In genomic region chr19:9989171-9989883, GRCm38 (mm10) we compare ENCODE assay signal across 9 mouse cellular contexts. TPM values are rescaled to one million over a fixed set of nuclear protein-coding genes. Genes with fewer than 3 reads are reported as not detected.
A peak's percentile ranks its signal among the peaks of the same experiment; 100 is the strongest.
DNase-seq lines count a peak whose midpoint lies in the region; ATAC-seq and TF ChIP-seq lines count a peak whose summit lies in the region.
"Had no signal": no experiment of that assay in that cellular context is flagged by ENCODE, and none has a peak within 500 bp of the region (broad histone marks: within the 10 kb centered on the region; RNA-seq: fewer than 3 reads in every experiment).

No protein-coding gene starts in this region.

- ATAC-seq in hindbrain, embryonic 14.5 days (ENCODE audit: low FRiP score): no peak
- no peak for ATAC-seq in hindbrain, embryonic 12.5 days (ENCODE audit: low FRiP score)
- no peak for ATAC-seq in liver, postnatal 0 days
- ATAC-seq in intestine, embryonic 16.5 days: no peak

- peaks cover 23% of the 10 kb centered on the region for H3K36me3 ChIP-seq in hindbrain, embryonic 14.5 days (replicated peaks; ENCODE audit: control insufficient read depth, insufficient read depth)
- peaks cover 20% of the 10 kb centered on the region for H3K36me3 ChIP-seq in hindbrain, embryonic 12.5 days
- peaks cover 22% of the 10 kb centered on the region for H3K36me3 ChIP-seq in liver, postnatal 0 days (replicated peaks; ENCODE audit: insufficient read depth, low read length)
- H3K36me3 ChIP-seq in intestine, embryonic 16.5 days (ENCODE audit: control insufficient read depth, insufficient read depth, low read length): peaks cover 12% of the 10 kb centered on the region

- no peak overlapping the region for H3K4me2 ChIP-seq in hindbrain, embryonic 14.5 days (replicated peaks)
- H3K4me2 ChIP-seq in hindbrain, embryonic 12.5 days (replicated peaks): no peak overlapping the region
- peak overlapping the region; percentile 42 for H3K4me2 ChIP-seq in liver, postnatal 0 days (ENCODE audit: low read depth, low read length)
- no peak overlapping the region for H3K4me2 ChIP-seq in intestine, embryonic 16.5 days (ENCODE audit: low read depth, low read length)
- H3K4me2 ChIP-seq: embryonic facial prominence, embryonic 12.5 days had no signal

- H3K9ac ChIP-seq in hindbrain, embryonic 14.5 days: no peak overlapping the region
- H3K9ac ChIP-seq in hindbrain, embryonic 12.5 days: no peak overlapping the region
- H3K9ac ChIP-seq in liver, postnatal 0 days (replicated peaks): no peak overlapping the region
- no peak overlapping the region for H3K9ac ChIP-seq in intestine, embryonic 16.5 days (ENCODE audit: low read depth, low read length)
- H3K9ac ChIP-seq: embryonic facial prominence, embryonic 12.5 days had no signal

- no peaks in the 10 kb centered on the region for H3K9me3 ChIP-seq in hindbrain, embryonic 14.5 days (ENCODE audit: control insufficient read depth, low read length)
- no peaks in the 10 kb centered on the region for H3K9me3 ChIP-seq in hindbrain, embryonic 12.5 days (replicated peaks)
- H3K9me3 ChIP-seq in liver, postnatal 0 days (ENCODE audit: low read length): no peaks in the 10 kb centered on the region
- no peaks in the 10 kb centered on the region for H3K9me3 ChIP-seq in intestine, embryonic 16.5 days (ENCODE audit: control insufficient read depth, low read length)
- H3K9me3 ChIP-seq: embryonic facial prominence, embryonic 12.5 days had no signal

- peaks cover 6% of the 10 kb centered on the region for H3K4me1 ChIP-seq in hindbrain, embryonic 14.5 days (replicated peaks; ENCODE audit: control insufficient read depth, insufficient read depth, low read length)
- peaks cover 6% of the 10 kb centered on the region for H3K4me1 ChIP-seq in hindbrain, embryonic 12.5 days
- peaks cover 19% of the 10 kb centered on the region for H3K4me1 ChIP-seq in liver, postnatal 0 days (ENCODE audit: insufficient read depth)
- peaks cover 12% of the 10 kb centered on the region for H3K4me1 ChIP-seq in intestine, embryonic 16.5 days (ENCODE audit: control insufficient read depth, insufficient read depth, low read length)

- H3K27ac ChIP-seq in hindbrain, embryonic 14.5 days: no peak overlapping the region
- no peak overlapping the region for H3K27ac ChIP-seq in hindbrain, embryonic 12.5 days
- 0 out of 2 replicates have a peak overlapping the region, but pooled peaks have one; percentile 1 for H3K27ac ChIP-seq in liver, postnatal 0 days (ENCODE audit: low read depth)
- H3K27ac ChIP-seq in intestine, embryonic 16.5 days (ENCODE audit: low read length): no peak overlapping the region
- H3K27ac ChIP-seq: embryonic facial prominence, embryonic 12.5 days had no signal

- H3K27me3 ChIP-seq in hindbrain, embryonic 14.5 days (ENCODE audit: control insufficient read depth, insufficient read depth, low read length): no peaks in the 10 kb centered on the region
- no peaks in the 10 kb centered on the region; the same call in 1 of the 2 replicates for H3K27me3 ChIP-seq in hindbrain, embryonic 12.5 days
- no peaks in the 10 kb centered on the region for H3K27me3 ChIP-seq in liver, postnatal 0 days (ENCODE audit: insufficient read depth, low read length)
- no peaks in the 10 kb centered on the region for H3K27me3 ChIP-seq in intestine, embryonic 16.5 days (replicated peaks; ENCODE audit: control insufficient read depth, insufficient read depth, low read length)
- H3K27me3 ChIP-seq: embryonic facial prominence, embryonic 12.5 days had no signal

- no peak for TF ChIP-seq EP300 in liver, postnatal 0 days (IDR thresholded peaks at IDR 0.05; ENCODE audit: low read depth)

- H3K4me3 ChIP-seq in hindbrain, embryonic 14.5 days (replicated peaks; ENCODE audit: low read length): no peak overlapping the region
- H3K4me3 ChIP-seq in hindbrain, embryonic 12.5 days: no peak overlapping the region
- no peak overlapping the region for H3K4me3 ChIP-seq in liver, postnatal 0 days (ENCODE audit: low read depth, low read length)
- H3K4me3 ChIP-seq in intestine, embryonic 16.5 days (ENCODE audit: low read length): no peak overlapping the region
- H3K4me3 ChIP-seq: embryonic facial prominence, embryonic 12.5 days had no signal

- peak; percentile 31 for DNase-seq in hindbrain, embryonic 14.5 days (ENCODE audit: low spot score)
- peak; percentile 67 for DNase-seq in CD4-positive, CD25-positive, alpha-beta regulatory T cell, adult 2 months (ENCODE audit: low read depth, low spot score)
- DNase-seq in T-cell, adult 2 months (ENCODE audit: low spot score): peak; percentile 32
- peak; percentile 45 for DNase-seq in liver, postnatal 0 days
- DNase-seq in testis, postnatal 14 days (ENCODE audit: low spot score): no peak
- no peak for DNase-seq in gastrocnemius, postnatal 25 days

- WGBS in hindbrain, embryonic 14.5 days: 70% methylated on average over 17 of the region's 17 CpGs
- 72% methylated on average over 17 of the region's 17 CpGs for WGBS in hindbrain, embryonic 12.5 days
- 56% methylated on average over 17 of the region's 17 CpGs for WGBS in liver, postnatal 0 days (ENCODE audit: insufficient replicate concordance)
- 68% methylated on average over 17 of the region's 17 CpGs for WGBS in intestine, embryonic 16.5 days

- TF ChIP-seq CTCF in liver, postnatal 0 days (IDR thresholded peaks at IDR 0.05; ENCODE audit: low read depth): peak; percentile 92

RNA-seq across cellular contexts. Expression of gene Fth1, which starts 8.9 kb away (rescaled TPM):
- polyA plus RNA-seq in hindbrain, embryonic 14.5 days (2014; fragmentation: Nextera tagmentation; extraction: Ambion mirVana): 1,735 and 1,844 TPM in 2 replicates
- 1,445 and 1,581 TPM in 2 replicates for polyA plus RNA-seq in hindbrain, embryonic 12.5 days (2016; fragmentation: Nextera tagmentation; extraction: Ambion mirVana)
- 4,793 and 5,083 TPM in 2 replicates for polyA plus RNA-seq in liver, postnatal 0 days (2015; fragmentation: Nextera tagmentation; extraction: Ambion mirVana)
- polyA plus RNA-seq in intestine, embryonic 16.5 days (2015; fragmentation: Nextera tagmentation; extraction: Ambion mirVana): 2,278 and 2,351 TPM in 2 replicates
- 1,000 to 10,000 TPM; 1,951 to 1,957 TPM for total RNA-seq in gastrocnemius, postnatal 25 days (2021)

RNA-seq across cellular contexts. Expression of gene Best1, which starts 12.1 kb away (rescaled TPM):
- polyA plus RNA-seq in hindbrain, embryonic 14.5 days (2014; fragmentation: Nextera tagmentation; extraction: Ambion mirVana): 2.3 and 2.6 TPM in 2 replicates
- 0.94 and 1.1 TPM in 2 replicates for polyA plus RNA-seq in hindbrain, embryonic 12.5 days (2016; fragmentation: Nextera tagmentation; extraction: Ambion mirVana)
- 0.08 and 0.13 TPM in 2 replicates for polyA plus RNA-seq in liver, postnatal 0 days (2015; fragmentation: Nextera tagmentation; extraction: Ambion mirVana)
- polyA plus RNA-seq in intestine, embryonic 16.5 days (2015; fragmentation: Nextera tagmentation; extraction: Ambion mirVana): 0.42 and 0.72 TPM in 2 replicates
- under 1 TPM; 0.21 to 0.26 TPM for total RNA-seq in gastrocnemius, postnatal 25 days (2021)

RNA-seq across cellular contexts. Expression of gene Rab3il1, which starts 12.1 kb away (rescaled TPM):
- polyA plus RNA-seq in hindbrain, embryonic 14.5 days (2014; fragmentation: Nextera tagmentation; extraction: Ambion mirVana): 19.3 and 23.8 TPM in 2 replicates
- polyA plus RNA-seq in hindbrain, embryonic 12.5 days (2016; fragmentation: Nextera tagmentation; extraction: Ambion mirVana): 35.4 and 40.0 TPM in 2 replicates
- 74.9 and 80.9 TPM in 2 replicates for polyA plus RNA-seq in liver, postnatal 0 days (2015; fragmentation: Nextera tagmentation; extraction: Ambion mirVana)
- 45.7 and 48.8 TPM in 2 replicates for polyA plus RNA-seq in intestine, embryonic 16.5 days (2015; fragmentation: Nextera tagmentation; extraction: Ambion mirVana)
- total RNA-seq in gastrocnemius, postnatal 25 days (2021): 1 to 10 TPM; 6.0 to 6.5 TPM

RNA-seq across cellular contexts. Expression of gene Fads3, which starts 52.0 kb away (rescaled TPM):
- 24.7 and 25.7 TPM in 2 replicates for polyA plus RNA-seq in hindbrain, embryonic 14.5 days (2014; fragmentation: Nextera tagmentation; extraction: Ambion mirVana)
- polyA plus RNA-seq in hindbrain, embryonic 12.5 days (2016; fragmentation: Nextera tagmentation; extraction: Ambion mirVana): 13.1 and 16.6 TPM in 2 replicates
- 1.7 and 2.0 TPM in 2 replicates for polyA plus RNA-seq in liver, postnatal 0 days (2015; fragmentation: Nextera tagmentation; extraction: Ambion mirVana)
- 12.4 and 13.0 TPM in 2 replicates for polyA plus RNA-seq in intestine, embryonic 16.5 days (2015; fragmentation: Nextera tagmentation; extraction: Ambion mirVana)
- total RNA-seq in gastrocnemius, postnatal 25 days (2021): 1 to 10 TPM; 3.1 to 7.2 TPM

Comparison
In these comparisons a context has a peak if more than half of its experiments do, and no peak if none do; other contexts are left out.
1. DNase-seq: peak in hindbrain, embryonic 14.5 days (single experiment), CD4-positive, CD25-positive, alpha-beta regulatory T cell, adult 2 months (single experiment), T-cell, adult 2 months (single experiment) and liver, postnatal 0 days (single experiment); none in testis, postnatal 14 days (single experiment) and gastrocnemius, postnatal 25 days (single experiment).